Mouse (Mus musculus) telencephalon, adult 2 months (tissue): Measurements from ENCODE around the gene Akr1a1.
A peak's percentile ranks its signal among the peaks of the same experiment; 100 is the strongest.
"Not testable (repeated sequence)": the region's sequence is repeated elsewhere in the genome, so short reads cannot be mapped to it uniquely, and the experiment has no call there.

Experiments used
- DNase-seq: peaks from one replicate; pipeline ENCODE4 v3.0.0-alpha.2; 2011; ENCODE audit warnings: low read depth, low spot score

The Akr1a1 gene

DNA sequence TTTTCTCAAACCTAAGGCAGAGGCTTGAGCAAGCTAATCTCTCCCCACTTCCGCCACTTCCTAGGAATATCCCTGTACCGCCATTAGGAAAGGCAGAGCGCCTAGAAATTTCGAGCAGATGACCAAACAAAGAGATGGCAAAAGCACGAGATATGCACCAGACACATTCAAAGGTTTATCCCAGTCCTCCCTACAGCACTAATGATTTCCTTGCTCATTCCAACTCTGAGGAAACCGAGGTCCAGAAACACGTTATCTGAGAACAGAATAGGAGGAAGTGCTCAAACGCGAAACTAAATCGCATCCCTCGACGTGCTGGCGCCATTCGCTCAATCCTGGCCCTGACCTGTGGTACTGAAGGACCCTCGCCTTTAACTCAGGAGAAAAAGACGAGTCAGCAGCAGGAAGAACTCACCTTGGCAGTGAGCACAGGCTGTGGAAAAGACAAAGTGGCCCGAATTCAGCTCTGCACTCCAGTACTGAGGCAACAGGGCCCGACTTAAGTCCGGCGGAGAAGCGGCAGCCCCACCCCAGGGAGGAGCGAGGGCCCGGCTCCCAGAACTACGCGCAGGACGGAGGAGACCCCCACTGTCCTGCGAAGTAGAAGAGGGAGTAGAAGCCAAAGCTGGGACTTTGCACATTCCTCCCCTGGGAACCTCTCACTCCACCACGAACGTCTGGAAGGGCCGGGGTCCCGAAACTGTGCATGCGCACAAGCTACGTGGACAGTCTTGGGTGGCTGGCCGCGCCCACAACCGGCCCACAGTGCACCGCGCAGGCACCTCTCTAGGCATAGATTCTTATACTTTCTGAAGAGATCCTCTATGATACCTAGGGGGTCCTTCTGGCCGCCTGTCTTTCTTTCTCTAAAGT, at the start of gene Akr1a1:
Akr1a1 (minus strand) TSS at position 757 of the 873 bp plus-strand sequence.
- DNase-seq = peak; percentile 96

DNA sequence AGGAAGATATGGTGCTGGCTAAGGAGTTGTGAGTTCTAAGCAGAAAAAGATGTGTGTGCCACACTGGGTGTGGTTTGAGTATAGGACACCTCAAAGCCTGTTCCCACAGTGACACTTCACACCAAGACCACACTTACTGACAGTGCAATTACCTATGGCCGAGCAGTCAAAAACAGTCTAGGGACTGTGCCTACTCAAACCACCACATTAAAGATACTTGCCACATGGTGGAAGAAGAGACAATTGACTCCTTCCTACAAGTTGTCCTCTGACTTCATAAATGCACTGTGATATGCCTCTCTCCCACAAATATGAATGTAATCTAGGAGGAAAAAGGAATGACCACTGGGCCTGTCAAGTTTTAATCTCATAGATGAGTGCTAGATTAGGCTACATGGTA, 49.5 kb upstream of the Akr1a1 start:
- no peak for DNase-seq

- DNase-seq = no peak
Observed at GRCm38 (mm10) chr4:116698693-116699342, 47.3 kb upstream of the Akr1a1 start.

DNA sequence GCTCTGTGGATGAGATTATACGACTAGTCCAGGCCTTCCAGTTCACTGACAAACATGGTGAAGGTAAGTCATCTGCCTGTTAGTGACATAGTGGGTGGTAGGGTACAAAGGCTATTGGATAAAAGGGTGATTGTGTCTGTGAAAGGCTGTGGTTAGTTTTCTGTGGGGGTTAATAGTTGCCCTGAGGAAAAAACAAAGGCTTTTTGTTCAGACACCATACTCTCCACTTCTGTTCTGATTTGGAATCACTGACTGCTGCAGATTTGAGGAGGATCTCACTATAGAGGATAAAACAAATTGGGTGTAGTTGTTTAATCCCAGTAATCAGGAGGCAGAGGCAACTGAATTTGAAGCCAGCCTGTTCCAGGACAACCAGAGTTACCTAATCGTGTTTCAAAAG, 42.3 kb upstream of the Akr1a1 start:
- peak; percentile 21 for DNase-seq

GRCm38 (mm10) chr4:116692146-116692545, 40.7 kb upstream of the Akr1a1 start:
- no peak for DNase-seq

DNA sequence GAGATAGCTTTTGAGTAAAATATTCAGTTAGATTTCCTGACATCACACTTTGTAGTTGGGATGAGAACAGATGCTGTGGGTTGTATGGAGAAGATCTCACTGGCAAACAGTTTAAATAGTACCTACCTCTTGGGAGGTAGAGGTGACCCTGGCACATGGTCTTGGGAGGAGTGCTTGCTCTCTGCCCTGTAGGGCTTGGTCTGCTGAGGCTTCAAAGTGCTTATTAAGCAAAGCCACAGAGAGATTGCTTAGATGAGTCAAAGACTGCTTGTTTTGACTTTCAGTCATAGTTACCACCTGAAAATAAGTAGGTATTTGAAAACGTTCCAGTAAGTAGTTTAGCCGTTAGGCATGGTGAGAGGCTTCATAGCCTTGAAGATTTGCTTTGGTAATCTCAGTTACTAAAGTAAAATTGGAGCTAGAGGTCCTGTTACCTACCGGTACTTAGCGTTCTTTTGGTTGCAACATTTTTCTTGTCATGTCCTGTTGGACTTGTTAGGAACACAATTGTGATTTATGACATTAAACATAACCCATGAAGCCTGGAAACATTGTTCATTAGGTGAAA, 37.9 kb upstream of the Akr1a1 start:
- no peak for DNase-seq

- DNase-seq = no peak
Observed at GRCm38 (mm10) chr4:116687041-116687440, 35.6 kb upstream of the Akr1a1 start.

DNA sequence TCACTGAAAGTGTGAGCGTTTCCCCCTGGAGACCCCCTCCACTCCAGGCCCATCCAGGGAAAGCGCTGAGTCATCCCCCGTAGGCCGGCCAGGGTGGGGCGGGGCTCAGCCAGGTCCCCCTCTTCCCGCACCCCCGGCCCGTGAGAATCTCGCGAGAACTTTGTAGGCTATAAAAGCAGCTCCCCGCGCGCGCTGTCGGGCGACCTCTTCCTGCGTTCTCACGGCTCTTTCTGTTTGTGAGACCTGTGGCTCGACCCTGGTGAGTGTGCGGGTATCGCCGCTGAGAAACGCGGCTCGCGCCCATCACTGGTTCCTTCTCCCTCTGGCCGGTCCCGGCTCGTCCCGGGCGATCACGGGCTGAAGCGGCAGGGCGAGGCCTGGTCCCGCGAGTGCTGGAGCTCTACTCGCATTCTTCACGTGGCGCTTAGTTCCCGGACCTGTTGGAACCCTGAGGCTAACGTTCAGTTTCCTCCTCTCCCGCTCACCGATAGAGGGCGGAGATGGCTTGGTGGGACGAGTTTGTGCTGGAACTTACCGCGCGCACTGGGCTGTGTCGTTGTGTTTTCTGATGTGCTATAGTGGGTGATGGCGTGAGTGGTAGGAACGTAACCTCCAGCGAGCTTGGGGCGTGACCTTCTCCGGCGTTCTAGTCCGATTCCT, 34.1 kb upstream of the Akr1a1 start, which contains the start of gene Prdx1:
Prdx1 (plus strand) TSS at position 143 of the 660 bp plus-strand sequence.
- peak; percentile 74 for DNase-seq

DNA sequence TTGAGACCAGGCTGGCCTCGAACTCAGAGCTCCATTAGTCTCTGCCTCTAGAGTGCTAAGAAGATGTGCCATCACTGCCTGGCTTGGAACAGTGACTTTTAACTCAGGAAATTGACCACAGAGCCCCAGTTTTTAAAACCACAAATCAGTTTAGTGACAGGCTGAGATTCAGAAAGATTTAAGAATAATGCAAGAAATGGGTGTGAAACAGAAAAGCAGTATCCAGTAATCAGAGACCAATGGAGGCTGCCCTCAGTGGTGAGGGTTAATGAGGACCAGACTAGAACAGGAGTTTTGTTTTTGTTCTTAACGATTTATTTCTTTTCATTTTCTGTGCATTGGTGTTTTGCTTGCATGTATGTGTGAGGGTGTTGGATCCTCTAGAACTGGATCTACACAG, 33.2 kb upstream of the Akr1a1 start:
- DNase-seq = no peak

GRCm38 (mm10) chr4:116683957-116684356, 32.5 kb upstream of the Akr1a1 start:
- DNase-seq = no peak

DNA sequence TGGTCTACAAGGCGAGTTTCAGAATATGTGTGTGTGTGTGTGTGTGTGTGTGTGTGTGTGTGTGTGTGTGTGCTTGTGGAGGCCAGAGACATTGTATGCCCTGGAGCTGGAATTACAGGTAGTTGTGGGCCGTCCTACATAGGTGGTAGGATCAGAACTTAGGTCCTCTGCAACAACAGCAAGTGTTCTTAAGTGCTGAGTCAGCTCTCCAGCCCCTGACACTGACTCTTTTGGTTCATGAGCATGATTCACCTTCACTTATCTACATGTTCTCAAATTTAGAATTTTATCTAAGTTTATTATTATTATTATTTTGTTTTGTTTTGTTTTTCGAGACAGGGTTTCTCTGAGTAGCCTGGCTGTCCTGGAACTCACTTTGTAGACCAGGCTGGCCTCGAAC, 29.0 kb upstream of the Akr1a1 start:
- DNase-seq = not testable (repeated sequence)

- no peak for DNase-seq
Observed at GRCm38 (mm10) chr4:116679141-116679540, 27.7 kb upstream of the Akr1a1 start.

DNA sequence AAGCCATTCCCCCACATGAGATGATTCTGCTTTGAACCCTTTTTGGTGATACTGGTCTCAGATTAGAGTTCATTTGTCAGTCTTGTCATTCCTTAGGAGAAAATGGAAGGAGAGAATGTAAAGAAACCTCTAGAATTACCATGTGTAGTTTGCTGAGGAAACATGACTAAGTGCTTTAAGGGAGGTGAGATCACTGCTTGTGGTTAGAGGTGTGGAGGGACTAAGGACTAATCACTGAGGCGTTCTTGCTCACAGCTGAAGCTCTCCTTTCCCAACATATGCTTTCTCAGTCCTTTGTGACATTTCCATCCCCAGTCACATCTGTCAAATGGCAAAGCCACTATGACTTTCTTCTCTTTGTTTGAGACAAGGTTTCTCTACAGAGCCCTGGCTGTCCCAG, 26.3 kb upstream of the Akr1a1 start:
- DNase-seq = no peak

DNA sequence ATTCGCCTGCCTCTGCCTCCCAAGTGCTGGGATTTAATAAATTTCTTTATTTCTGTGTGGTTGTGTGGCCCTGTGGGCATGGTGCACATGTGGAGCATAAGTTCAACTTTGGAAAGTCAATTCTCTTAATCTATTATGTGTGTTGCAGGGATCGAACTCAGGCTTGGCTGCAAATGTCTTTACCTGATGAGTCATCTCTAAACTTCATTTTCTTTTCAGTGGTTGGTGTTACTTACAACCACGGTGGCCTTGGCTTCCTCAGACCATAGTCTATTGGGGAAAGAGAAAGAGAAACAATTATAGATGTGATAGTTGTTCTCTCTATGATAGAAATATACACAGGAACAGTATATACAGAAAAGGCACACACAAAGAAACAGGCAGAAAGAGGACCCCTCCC, 24.5 kb upstream of the Akr1a1 start:
- DNase-seq = no peak

- not testable (repeated sequence) for DNase-seq
Observed at GRCm38 (mm10) chr4:116674761-116675160, 23.3 kb upstream of the Akr1a1 start.

DNA sequence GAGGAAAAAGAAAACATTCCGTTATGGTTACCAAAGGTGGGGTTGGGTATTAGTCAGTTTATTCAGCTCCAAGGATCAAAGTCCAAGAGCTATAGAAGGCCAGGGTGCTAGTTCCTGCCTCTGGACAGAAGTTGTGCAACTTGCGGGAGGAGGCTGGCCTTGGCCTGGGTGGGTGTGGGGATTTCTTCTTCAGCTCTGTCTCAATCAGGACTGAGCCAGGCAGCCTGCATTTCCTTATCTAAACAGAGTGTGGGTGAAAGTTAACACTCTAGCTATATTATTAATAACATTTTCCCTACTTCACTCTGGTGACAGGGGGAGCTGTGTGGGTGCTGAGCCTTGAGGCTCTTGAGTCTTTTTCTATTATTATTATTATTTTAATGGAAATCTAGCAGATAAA, 21.3 kb upstream of the Akr1a1 start:
- DNase-seq = no peak

GRCm38 (mm10) chr4:116669291-116669690, 17.8 kb upstream of the Akr1a1 start:
- DNase-seq = no peak

- DNase-seq = no peak
Observed at GRCm38 (mm10) chr4:116668145-116668544, 16.7 kb upstream of the Akr1a1 start.

- no peak for DNase-seq
Observed at GRCm38 (mm10) chr4:116666625-116667024, 15.1 kb upstream of the Akr1a1 start.

- DNase-seq = no peak
Observed at GRCm38 (mm10) chr4:116661998-116662397, 10.5 kb upstream of the Akr1a1 start.

- DNase-seq = no peak
Observed at GRCm38 (mm10) chr4:116660829-116661228, 9.3 kb upstream of the Akr1a1 start.

GRCm38 (mm10) chr4:116659916-116660315, 8.4 kb upstream of the Akr1a1 start:
- DNase-seq = not testable (repeated sequence)
